8 mouse cellular contexts compared by ENCODE assay signal in the genomic region with DNA sequence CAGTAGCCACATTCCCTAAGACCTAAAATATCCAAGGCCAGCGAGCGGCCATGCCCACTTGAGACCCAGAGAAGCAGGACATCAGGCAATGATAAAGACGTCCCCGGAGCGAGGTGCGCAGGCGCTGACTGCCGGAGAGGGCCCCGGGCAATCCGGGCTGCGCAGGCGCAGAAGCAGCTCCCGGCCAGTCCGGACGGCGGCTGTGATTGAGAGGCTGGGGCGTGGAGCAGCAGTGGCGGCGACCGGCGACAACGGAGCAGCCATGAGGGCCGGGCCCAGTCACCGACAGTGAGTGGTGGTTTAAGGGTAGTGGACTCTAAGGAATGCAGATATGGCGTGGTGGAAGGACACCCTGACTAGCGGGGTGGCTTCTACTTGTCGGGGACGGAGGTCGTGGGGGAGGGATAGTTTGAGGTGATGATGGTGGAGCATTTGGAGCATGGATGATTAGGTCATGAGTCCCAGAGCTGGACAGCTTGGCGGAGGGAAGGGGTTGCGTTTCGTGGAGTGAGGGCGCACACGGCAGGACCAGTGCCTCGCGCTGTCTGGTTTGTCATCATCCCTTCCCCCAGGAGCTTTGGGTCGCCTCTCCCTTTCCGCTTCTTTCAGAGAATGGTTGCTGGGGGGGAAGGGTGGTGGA. TPM values are rescaled to one million over a fixed set of nuclear protein-coding genes. Genes with fewer than 3 reads are reported as not detected.
DNase-seq lines count a peak whose midpoint lies in the region; ATAC-seq lines count a peak whose summit lies in the region.

Fam222b (plus strand) TSS at position 157 of the 640 bp plus-strand sequence.

- DNase-seq in CD8-positive naive resting alpha-beta T cell, adult 2 months (ENCODE audit: low read depth in 2 of 2, low spot score in 2 of 2) = peak; percentile 78 to 84
- DNase-seq in c-Kit-positive CD71-negative TER-119-negative erythroid progenitor cells, embryonic 14.5 days (ENCODE audit: low read depth) = peak; percentile 77
- peak; percentile 96 for DNase-seq in forebrain, embryonic 11.5 days (ENCODE audit: low spot score)
- DNase-seq in kidney, postnatal 36 days = peak; percentile 92 to 96
- DNase-seq in telencephalon, adult 2 months (ENCODE audit: low read depth, low spot score) = peak; percentile 79

- WGBS in forebrain, embryonic 11.5 days = under 1% methylated on average over 38 of the region's 38 CpGs
- WGBS in heart, embryonic 16.5 days = under 1% methylated on average over 38 of the region's 38 CpGs
- under 1% methylated on average over 38 of the region's 38 CpGs for WGBS in liver, embryonic 15.5 days (ENCODE audit: insufficient replicate concordance)
- under 1% methylated on average over 38 of the region's 38 CpGs for WGBS in neural tube, embryonic 12.5 days

- ATAC-seq in forebrain, embryonic 11.5 days (replicated peaks; ENCODE audit: low FRiP score) = peak; percentile 94
- peak; percentile 95 for ATAC-seq in heart, embryonic 16.5 days (replicated peaks; ENCODE audit: extremely low read depth, insufficient read depth, low FRiP score)
- peak; percentile 89 for ATAC-seq in liver, embryonic 15.5 days (ENCODE audit: insufficient read depth)
- ATAC-seq in neural tube, embryonic 12.5 days (ENCODE audit: low FRiP score, low read depth) = peak; percentile 90

- H3K9me3 ChIP-seq in forebrain, embryonic 11.5 days (ENCODE audit: control insufficient read depth, low read length) = no peaks in the 10 kb centered on the region
- no peaks in the 10 kb centered on the region for H3K9me3 ChIP-seq in heart, embryonic 16.5 days (replicated peaks; ENCODE audit: control insufficient read depth, low read length)
- no peaks in the 10 kb centered on the region for H3K9me3 ChIP-seq in liver, embryonic 15.5 days (replicated peaks)
- no peaks in the 10 kb centered on the region for H3K9me3 ChIP-seq in neural tube, embryonic 12.5 days

- H3K4me2 ChIP-seq in forebrain, embryonic 11.5 days (ENCODE audit: low read depth, low read length, severe bottlenecking) = peak within 1 kb of the TSS; percentile 83
- H3K4me2 ChIP-seq in heart, embryonic 16.5 days (ENCODE audit: low read depth, low read length) = peak within 1 kb of the TSS; percentile 87
- H3K4me2 ChIP-seq in liver, embryonic 15.5 days = peak within 1 kb of the TSS; percentile 94
- H3K4me2 ChIP-seq in neural tube, embryonic 12.5 days (replicated peaks) = peak within 1 kb of the TSS; percentile 81

- 0 out of 2 replicates have a peak within 1 kb of the TSS, but pooled peaks have one; percentile 18 for H3K27ac ChIP-seq in forebrain, embryonic 11.5 days (ENCODE audit: low read depth, low read length)
- peak within 1 kb of the TSS; percentile 94 for H3K27ac ChIP-seq in heart, embryonic 16.5 days (ENCODE audit: low read length)
- H3K27ac ChIP-seq in liver, embryonic 15.5 days (replicated peaks) = peak within 1 kb of the TSS; percentile 55
- H3K27ac ChIP-seq in neural tube, embryonic 12.5 days = peak within 1 kb of the TSS; percentile 29; the same call in 1 of the 2 replicates

- H3K27me3 ChIP-seq in forebrain, embryonic 11.5 days (ENCODE audit: control insufficient read depth, insufficient read depth, low read length) = no peaks in the 10 kb centered on the region
- H3K27me3 ChIP-seq in heart, embryonic 16.5 days (ENCODE audit: control insufficient read depth, insufficient read depth, low read length) = no peaks in the 10 kb centered on the region
- peaks cover 10% of the 10 kb centered on the region; the same call in 1 of the 2 replicates for H3K27me3 ChIP-seq in liver, embryonic 15.5 days
- no peaks in the 10 kb centered on the region for H3K27me3 ChIP-seq in neural tube, embryonic 12.5 days (replicated peaks)

- H3K9ac ChIP-seq in forebrain, embryonic 11.5 days (ENCODE audit: low read length) = peak within 1 kb of the TSS; percentile 84
- H3K9ac ChIP-seq in heart, embryonic 16.5 days (ENCODE audit: low read length) = peak within 1 kb of the TSS; percentile 88
- peak within 1 kb of the TSS; percentile 62 for H3K9ac ChIP-seq in liver, embryonic 15.5 days
- H3K9ac ChIP-seq in neural tube, embryonic 12.5 days = peak within 1 kb of the TSS; percentile 78

- H3K4me1 ChIP-seq in forebrain, embryonic 11.5 days (replicated peaks; ENCODE audit: control insufficient read depth, insufficient read depth, low read length) = peaks cover 5% of the 10 kb centered on the region
- peaks cover 22% of the 10 kb centered on the region for H3K4me1 ChIP-seq in heart, embryonic 16.5 days (ENCODE audit: control insufficient read depth, insufficient read depth, low read length)
- peaks cover 32% of the 10 kb centered on the region for H3K4me1 ChIP-seq in liver, embryonic 15.5 days (replicated peaks)
- H3K4me1 ChIP-seq in neural tube, embryonic 12.5 days = peaks cover 23% of the 10 kb centered on the region

- H3K4me3 ChIP-seq in forebrain, embryonic 11.5 days (ENCODE audit: low read depth, low read length) = peak within 1 kb of the TSS; percentile 83
- H3K4me3 ChIP-seq in heart, embryonic 16.5 days (ENCODE audit: low read length) = peak within 1 kb of the TSS; percentile 91
- peak within 1 kb of the TSS; percentile 68 for H3K4me3 ChIP-seq in liver, embryonic 15.5 days (replicated peaks)
- H3K4me3 ChIP-seq in neural tube, embryonic 12.5 days = peak within 1 kb of the TSS; percentile 71

- H3K36me3 ChIP-seq in forebrain, embryonic 11.5 days (ENCODE audit: control insufficient read depth, insufficient read depth, low read length) = no peaks in the 10 kb centered on the region
- no peaks in the 10 kb centered on the region for H3K36me3 ChIP-seq in heart, embryonic 16.5 days (ENCODE audit: control insufficient read depth, insufficient read depth)
- no peaks in the 10 kb centered on the region for H3K36me3 ChIP-seq in liver, embryonic 15.5 days (replicated peaks)
- peaks cover 3% of the 10 kb centered on the region for H3K36me3 ChIP-seq in neural tube, embryonic 12.5 days

RNA-seq across cellular contexts. Expression of gene Fam222b, which starts in this region (rescaled TPM):
- polyA plus RNA-seq in forebrain, embryonic 11.5 days (2014; fragmentation: Nextera tagmentation; extraction: Ambion mirVana) = 31.3 and 34.4 TPM in 2 replicates
- 14.9 and 15.2 TPM in 2 replicates for polyA plus RNA-seq in heart, embryonic 16.5 days (2015; fragmentation: Nextera tagmentation; extraction: Ambion mirVana)
- 4.2 and 4.3 TPM in 2 replicates for polyA plus RNA-seq in liver, embryonic 15.5 days (2015; fragmentation: Nextera tagmentation; extraction: Ambion mirVana)
- polyA plus RNA-seq in neural tube, embryonic 12.5 days (2016; fragmentation: Nextera tagmentation; extraction: Ambion mirVana) = 25.3 and 27.9 TPM in 2 replicates

Comparison
In these comparisons a context has a peak if more than half of its experiments do, and no peak if none do; other contexts are left out.
1. Peak in every context shown above with its lines: DNase-seq, ATAC-seq, H3K4me3 ChIP-seq and H3K27ac ChIP-seq.
2. H3K27ac ChIP-seq: peak in every context shown above with its lines; median percentile 94 in heart, embryonic 16.5 days; 55 in liver, embryonic 15.5 days; 29 in neural tube, embryonic 12.5 days; 18 in forebrain, embryonic 11.5 days.